Mouse (Mus musculus) liver, embryonic 14.5 days (tissue): ENCODE measurements around the gene Hmgn3.

Experiments used
- CTCF ChIP-seq: IDR thresholded peaks from 2 replicates; pipeline ENCODE4 v1.5.1; 2016; ENCODE audit warnings: antibody characterized with exemption, low read depth, control low read depth
- EP300 ChIP-seq: IDR thresholded peaks from 2 replicates; pipeline ENCODE4 v1.6.1; 2016; ENCODE audit warnings: antibody characterized with exemption, low read depth

DNA sequence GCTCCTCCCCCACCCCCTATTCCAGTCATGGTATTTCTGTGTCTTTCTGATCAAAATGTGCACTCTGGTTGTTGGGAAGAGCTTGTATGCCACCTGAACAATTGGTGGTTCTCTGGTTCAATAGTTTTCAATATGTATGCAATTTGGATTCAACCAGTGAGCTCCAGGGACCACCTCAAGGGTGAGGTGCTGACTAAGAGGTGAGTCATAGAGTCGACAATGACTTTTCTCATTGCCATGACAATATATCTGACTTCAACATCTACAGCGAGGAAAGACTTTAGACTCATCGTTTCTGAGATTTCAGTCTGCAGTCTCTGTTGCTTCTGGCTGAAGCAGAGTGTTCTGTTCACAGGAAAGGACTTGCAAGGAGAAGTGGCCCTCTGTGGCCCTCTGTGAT, 44.8 kb downstream of the Hmgn3 start:
- TF ChIP-seq CTCF (no peak), EP300 (no peak)
